Mouse (Mus musculus) heart, adult 2 months (tissue): ENCODE measurements around the gene Sema3d. TPM values are rescaled to one million over a fixed set of nuclear protein-coding genes. Genes with fewer than 3 reads are reported as not detected.

Experiments
- DNase-seq, 2 experiments: peaks; one replicate each; pipeline ENCODE4 v3.0.0; 2021
- H3K27ac ChIP-seq: fragments of 200-600 bp; 2 replicates; pipeline ENCODE4 v1.8.1; 2022
- H3K27me3 ChIP-seq: fragments of 200-500 bp; 2 replicates; pipeline ENCODE4 v1.6.1; 2012; ENCODE audit warnings: mild to moderate bottlenecking, low read length, inconsistent platforms, mixed read lengths; ENCODE audit not compliant: control insufficient read depth, insufficient read depth
- H3K36me3 ChIP-seq: fragments of 200-500 bp; 2 replicates; pipeline ENCODE4 v1.6.1; 2012; ENCODE audit warnings: low read length, inconsistent platforms; ENCODE audit not compliant: control insufficient read depth, insufficient read depth
- H3K4me1 ChIP-seq: fragments of 200-500 bp; 2 replicates; pipeline ENCODE4 v1.6.1; 2011; ENCODE audit warnings: low read length; ENCODE audit not compliant: control insufficient read depth, insufficient read depth
- H3K4me3 ChIP-seq: fragments of 200-600 bp; 2 replicates; pipeline ENCODE4 v1.8.1; 2022
- H3K79me2 ChIP-seq: fragments of 200-500 bp; replicated peaks from 2 replicates; pipeline ENCODE4 v1.6.1; 2012; ENCODE audit warnings: mild to moderate bottlenecking, inconsistent platforms, low read length, moderate library complexity, mixed read lengths; ENCODE audit not compliant: control insufficient read depth, insufficient read depth
- H3K9ac ChIP-seq: fragments of 200-500 bp; 2 replicates; pipeline ENCODE4 v1.6.1; 2012; ENCODE audit warnings: low read depth, mild to moderate bottlenecking, control low read depth, inconsistent platforms, low read length, mixed read lengths
- CTCF ChIP-seq: fragments of 200-600 bp; IDR thresholded peaks from 2 replicates; pipeline ENCODE4 v1.8.1; 2022; ENCODE audit warnings: antibody characterized with exemption, mild to moderate bottlenecking, moderate library complexity
- EP300 ChIP-seq: fragments of 200-500 bp; IDR thresholded peaks from 2 replicates; pipeline ENCODE4 v1.6.1; 2011; ENCODE audit warnings: low read depth, low read length, control low read depth; ENCODE audit not compliant: insufficient read depth
- POLR2A ChIP-seq: fragments of 200-500 bp; IDR thresholded peaks from 2 replicates; pipeline ENCODE4 v1.6.1; 2011; ENCODE audit warnings: mild to moderate bottlenecking, low read depth, low read length, control low read depth; ENCODE audit not compliant: insufficient read depth
- WGBS: fragments of 180-500 bp; shearing (Covaris S2); methylation state at CpG from one replicate; pipeline ENCODE4 v1.1.7; 2018; 5-methylcytosine and 5-hydroxymethylcytosine counted together
- intact Hi-C: fragments of 180-260 bp; cut with DNase I; formaldehyde crosslinking; loops from one replicate; pipeline ENCODE4 v1.15.1; 2025
- polyA plus RNA-seq: library from polyadenylated mRNA; depleted of rRNA; stranded (reverse); fragments of >200 nt; gene quantifications from 2 replicates; pipeline ENCODE4 v1.2.3, GENCODE M21; 2012
- total RNA-seq, 2 experiments: library from RNA; stranded (reverse); gene quantifications; 2 replicates each; pipeline ENCODE4 v1.2.3; 2021

Sema3d gene
- total and polyA plus RNA-seq, 3 experiments: 1.4 to 4.5 (median 3.5) TPM

DNA sequence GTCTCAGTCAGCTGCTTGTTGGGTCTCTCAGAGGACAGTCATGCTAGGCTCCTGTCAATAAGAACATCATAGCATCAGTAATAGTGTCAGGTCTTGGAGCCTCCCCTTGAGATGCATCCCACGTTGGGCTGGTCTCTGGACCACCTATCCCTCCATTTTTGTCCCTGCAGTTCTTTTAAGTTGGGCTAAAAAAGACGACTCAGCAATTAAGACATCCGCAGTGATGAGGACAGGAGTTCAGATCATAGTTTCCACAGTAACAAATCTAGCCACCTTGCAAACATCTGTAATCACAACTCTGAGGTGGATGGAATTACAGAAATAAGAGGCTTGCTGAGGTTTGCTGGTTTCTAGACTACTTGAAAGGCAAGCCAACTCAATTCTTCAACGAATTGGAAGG lies 67.9 kb downstream of the Sema3d start:
- 83% methylated on average over 4 of the region's 4 CpGs for whole genome bisulfite sequencing
- H3K9ac ChIP-seq: no peak overlapping the region
- H3K79me2 ChIP-seq: no peaks in the 10 kb centered on the region
- no peaks in the 10 kb centered on the region for H3K36me3 ChIP-seq
- intact Hi-C loops: no loop called here
- DNase-seq: no peak
- TF ChIP-seq CTCF (no peak), EP300 (no peak), POLR2A (no peak)
- H3K4me1 ChIP-seq: no peaks in the 10 kb centered on the region
- no peaks in the 10 kb centered on the region for H3K27me3 ChIP-seq
- no peak overlapping the region for H3K27ac ChIP-seq
- no peak overlapping the region for H3K4me3 ChIP-seq

DNA sequence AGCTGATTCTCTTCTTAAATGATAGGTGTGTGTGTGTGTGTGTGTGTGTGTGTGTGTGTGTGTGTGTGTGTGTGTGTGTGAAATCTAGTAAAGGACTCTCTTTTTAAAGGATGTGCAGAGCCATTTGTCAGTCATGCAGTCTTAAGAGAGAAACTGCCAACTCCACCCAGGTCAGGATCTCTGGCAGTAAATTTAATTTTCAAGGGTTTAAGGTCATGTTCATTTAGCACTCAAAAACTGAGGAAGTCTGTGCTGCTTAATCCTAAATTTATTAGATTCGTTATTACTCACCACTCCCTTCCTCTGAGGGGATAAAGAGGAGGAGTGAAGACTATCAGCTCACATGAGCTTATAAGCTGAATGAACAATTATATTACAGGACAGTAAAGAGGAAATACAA lies 71.8 kb downstream of the Sema3d start:
- H3K79me2 ChIP-seq: no peaks in the 10 kb centered on the region
- H3K9ac ChIP-seq: no peak overlapping the region
- 33% methylated on average over 1 of the region's 1 CpGs for WGBS
- no peak overlapping the region for H3K4me3 ChIP-seq
- no peaks in the 10 kb centered on the region for H3K4me1 ChIP-seq
- intact Hi-C loops: no loop called here
- no peaks in the 10 kb centered on the region for H3K27me3 ChIP-seq
- DNase-seq: no peak
- TF ChIP-seq CTCF (no peak), POLR2A (no peak), EP300 (no peak)
- H3K36me3 ChIP-seq: no peaks in the 10 kb centered on the region
- H3K27ac ChIP-seq: no peak overlapping the region

GRCm38 (mm10) chr5:12457509-12457908 lies 74.3 kb downstream of the Sema3d start:
- no peaks in the 10 kb centered on the region for H3K4me1 ChIP-seq
- TF ChIP-seq POLR2A: no peak
- TF ChIP-seq CTCF: no peak
- no peak for TF ChIP-seq EP300
- no peak overlapping the region for H3K27ac ChIP-seq
- no peak overlapping the region for H3K9ac ChIP-seq
- no peak overlapping the region for H3K4me3 ChIP-seq
- intact Hi-C loops: no loop called here
- no peaks in the 10 kb centered on the region for H3K36me3 ChIP-seq
- no peaks in the 10 kb centered on the region for H3K27me3 ChIP-seq
- H3K79me2 ChIP-seq: no peaks in the 10 kb centered on the region
- DNase-seq: no peak
- 57% methylated on average over 1 of the region's 1 CpGs for WGBS

DNA sequence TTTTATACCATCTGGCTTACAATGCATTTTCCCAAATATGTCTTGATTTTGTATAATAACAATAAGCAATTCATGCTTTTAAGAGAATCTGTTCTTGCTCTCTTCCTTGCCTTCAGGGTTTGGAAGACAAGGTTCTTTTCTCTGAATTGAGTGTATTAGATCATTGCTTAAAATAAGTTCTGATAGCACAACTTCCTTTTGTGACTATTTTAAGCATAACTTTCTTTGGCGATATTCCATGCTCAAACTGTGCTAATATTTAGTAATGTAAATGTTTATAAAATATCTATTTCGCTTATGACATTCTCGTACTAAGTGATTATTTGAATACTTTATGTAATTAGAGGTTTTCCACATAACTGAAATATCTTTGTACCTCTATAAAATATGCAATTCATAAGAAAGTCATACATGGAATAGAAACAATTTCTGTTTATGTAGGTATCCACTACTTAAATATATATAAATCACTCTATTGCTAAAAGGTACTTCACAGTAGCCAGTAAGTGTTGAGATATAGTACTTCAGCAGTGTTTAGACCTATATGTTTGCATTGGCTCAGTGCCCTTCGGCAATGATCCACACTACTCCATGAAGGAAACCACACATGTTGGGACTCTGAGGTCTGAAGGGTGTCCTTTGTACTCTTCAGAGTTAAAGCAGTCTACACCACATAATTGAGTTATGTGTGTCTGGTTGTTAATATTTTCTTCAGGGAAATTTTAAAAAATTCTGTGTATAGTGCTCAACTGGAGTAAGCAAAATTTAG lies 84.6 kb downstream of the Sema3d start:
- no peaks in the 10 kb centered on the region for H3K27me3 ChIP-seq
- H3K27ac ChIP-seq: no peak overlapping the region
- no peak overlapping the region for H3K4me3 ChIP-seq
- TF ChIP-seq POLR2A (no peak), CTCF (no peak), EP300 (no peak)
- WGBS: 34% methylated on average over 4 of the region's 4 CpGs
- H3K9ac ChIP-seq: no peak overlapping the region
- DNase-seq: no peak
- intact Hi-C loops: no loop called here
- no peaks in the 10 kb centered on the region for H3K79me2 ChIP-seq
- no peaks in the 10 kb centered on the region for H3K36me3 ChIP-seq
- H3K4me1 ChIP-seq: no peaks in the 10 kb centered on the region; the same call in 1 of the 2 replicates

- Histone ChIP-seq H3K9ac (no peak overlapping the region), H3K4me3 (no peak overlapping the region), H3K27me3 (no peaks in the 10 kb centered on the region), H3K36me3 (peaks cover 2% of the 10 kb centered on the region; the same call in 1 of the 2 replicates), H3K27ac (no peak overlapping the region), H3K4me1 (no peaks in the 10 kb centered on the region; the same call in 1 of the 2 replicates), H3K79me2 (no peaks in the 10 kb centered on the region)
- WGBS: 71% methylated on average over 5 of the region's 5 CpGs
- intact Hi-C loops: no loop called here
- no peak for TF ChIP-seq EP300
- TF ChIP-seq CTCF: no peak
- TF ChIP-seq POLR2A: no peak
- DNase-seq: no peak
Observed at GRCm38 (mm10) chr5:12474904-12475638, 91.9 kb downstream of the Sema3d start.

GRCm38 (mm10) chr5:12475639-12475916 lies 92.4 kb downstream of the Sema3d start:
- TF ChIP-seq CTCF (no peak), POLR2A (no peak), EP300 (no peak)
- Histone ChIP-seq H3K4me3 (no peak overlapping the region), H3K27ac (no peak overlapping the region), H3K36me3 (peaks cover 2% of the 10 kb centered on the region; the same call in 1 of the 2 replicates), H3K9ac (no peak overlapping the region), H3K4me1 (no peaks in the 10 kb centered on the region; the same call in 1 of the 2 replicates), H3K79me2 (no peaks in the 10 kb centered on the region), H3K27me3 (no peaks in the 10 kb centered on the region)
- DNase-seq: no peak
- 91% methylated on average over 4 of the region's 4 CpGs for WGBS
- intact Hi-C loops: no loop called here
